29 mouse cellular contexts compared by ENCODE assay signal in the genomic region with DNA sequence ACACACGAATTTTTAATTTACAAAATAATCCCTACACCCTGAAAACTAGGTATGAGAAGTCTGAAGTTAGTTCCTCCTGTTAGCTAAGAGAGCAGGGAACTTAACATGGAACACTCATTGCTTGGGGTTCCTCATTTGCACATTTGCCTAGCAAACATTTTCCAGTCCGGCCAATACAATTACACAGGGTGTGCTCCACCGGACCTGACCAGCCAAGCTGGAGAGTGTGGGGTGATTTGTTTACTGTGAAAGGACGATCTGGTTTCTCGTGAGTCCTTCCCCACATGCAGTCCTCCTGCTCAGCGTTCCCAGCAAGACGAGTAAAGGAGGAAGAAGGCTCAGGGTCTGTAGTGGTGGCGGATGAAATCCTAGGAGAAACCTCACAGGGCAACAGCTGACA.
DNase-seq lines count a peak whose midpoint lies in the region; ATAC-seq and TF ChIP-seq lines count a peak whose summit lies in the region.
"Had no signal": no experiment of that assay in that cellular context is flagged by ENCODE, and none has a peak within 500 bp of the region (broad histone marks: within the 10 kb centered on the region; RNA-seq: fewer than 3 reads in every experiment).

No protein-coding gene starts in this region.

- no peak overlapping the region for H3K4me2 ChIP-seq in liver, embryonic 12.5 days
- no peak overlapping the region for H3K4me2 ChIP-seq in lung, postnatal 0 days (replicated peaks; ENCODE audit: low read depth, low read length)
- no peak overlapping the region for H3K4me2 ChIP-seq in CH12.LX (ENCODE audit: insufficient read depth, low read depth, poor library complexity, severe bottlenecking)
- H3K4me2 ChIP-seq: embryonic facial prominence, embryonic 12.5 days; forebrain, embryonic 15.5 days; heart, embryonic 11.5 days; hindbrain, embryonic 14.5 days; kidney, embryonic 15.5 days; limb, embryonic 13.5 days; midbrain, embryonic 15.5 days; neural tube, embryonic 15.5 days had no signal

- H3K27ac ChIP-seq in liver, adult 2 months (replicated peaks; ENCODE audit: insufficient read depth, low read depth, low read length): no peak overlapping the region
- no peak overlapping the region for H3K27ac ChIP-seq in liver, embryonic 12.5 days
- no peak overlapping the region for H3K27ac ChIP-seq in lung, postnatal 0 days (ENCODE audit: low read length)
- no peak overlapping the region for H3K27ac ChIP-seq in CH12.LX (ENCODE audit: insufficient read depth, low read depth)
- H3K27ac ChIP-seq: embryonic facial prominence, embryonic 12.5 days; forebrain, embryonic 15.5 days; hindbrain, embryonic 14.5 days; kidney, embryonic 15.5 days; limb, embryonic 13.5 days; midbrain, embryonic 10.5 days; midbrain, embryonic 15.5 days; neural tube, embryonic 15.5 days had no signal

- TF ChIP-seq POLR2A in liver, adult 2 months (IDR thresholded peaks at IDR 0.05; ENCODE audit: extremely low read depth, insufficient read depth, low read length): no peak
- no peak for TF ChIP-seq POLR2A in CH12.LX (IDR thresholded peaks at IDR 0.05; ENCODE audit: low read depth, low read length)

- no peak for TF ChIP-seq EP300 in lung, postnatal 0 days (IDR thresholded peaks at IDR 0.05)
- TF ChIP-seq EP300 in CH12.LX (IDR thresholded peaks at IDR 0.05; ENCODE audit: low read length): no peak

- no peak overlapping the region for H3K4me3 ChIP-seq in liver, adult 2 months (ENCODE audit: insufficient read depth, low read depth, low read length)
- no peak overlapping the region for H3K4me3 ChIP-seq in liver, embryonic 12.5 days
- no peak overlapping the region for H3K4me3 ChIP-seq in lung, postnatal 0 days (ENCODE audit: low read depth, low read length)
- H3K4me3 ChIP-seq in CH12.LX (replicated peaks in 1 of 3; ENCODE audit: low read depth in 2 of 3, low read length in 2 of 3, poor library complexity in 1 of 3): no peak overlapping the region
- H3K4me3 ChIP-seq: embryonic facial prominence, embryonic 12.5 days; forebrain, embryonic 15.5 days; kidney, embryonic 15.5 days; limb, embryonic 13.5 days; midbrain, embryonic 10.5 days; midbrain, embryonic 15.5 days; neural tube, embryonic 15.5 days had no signal

- no peaks in the 10 kb centered on the region for H3K36me3 ChIP-seq in liver, adult 2 months (ENCODE audit: control insufficient read depth, insufficient read depth, low read length)
- H3K36me3 ChIP-seq in liver, embryonic 12.5 days: no peaks in the 10 kb centered on the region
- H3K36me3 ChIP-seq in lung, postnatal 0 days (ENCODE audit: insufficient read depth, low read length): no peaks in the 10 kb centered on the region
- peaks cover 18 to 44% of the 10 kb centered on the region in 2 experiments for H3K36me3 ChIP-seq in CH12.LX (replicated peaks in 1 of 2; ENCODE audit: control insufficient read depth in 1 of 2, insufficient read depth in 1 of 2, low read length in 1 of 2)
- H3K36me3 ChIP-seq: embryonic facial prominence, embryonic 12.5 days; forebrain, embryonic 15.5 days; kidney, embryonic 15.5 days; limb, embryonic 13.5 days; midbrain, embryonic 10.5 days; midbrain, embryonic 15.5 days; neural tube, embryonic 15.5 days had no signal

- WGBS in liver, adult 2 months: 65% methylated on average over 8 of the region's 8 CpGs
- 41% methylated on average over 8 of the region's 8 CpGs for WGBS in liver, embryonic 12.5 days (ENCODE audit: insufficient replicate concordance)
- 31% methylated on average over 8 of the region's 8 CpGs for WGBS in lung, postnatal 0 days

- in situ Hi-C loops in CH12.LX (cut with MboI; ENCODE audit: low pct_ligation_motif_present, low pct_unique_long_range_greater_than_20kb, low sequenced_read_pairs): no loop called here

- no peak for TF ChIP-seq RAD21 in CH12.LX (IDR thresholded peaks at IDR 0.05; ENCODE audit: low read depth, low read length)

- dilution Hi-C loops in CH12.LX (cut with MboI; ENCODE audit: extremely low pct_ligation_motif_present, extremely low pct_unique_long_range_greater_than_20kb, low sequenced_read_pairs): no loop called here

- H3K9ac ChIP-seq in liver, adult 2 months (ENCODE audit: low read depth, low read length): no peak overlapping the region
- no peak overlapping the region for H3K9ac ChIP-seq in liver, embryonic 12.5 days
- H3K9ac ChIP-seq in lung, postnatal 0 days (replicated peaks; ENCODE audit: low read depth): no peak overlapping the region
- H3K9ac ChIP-seq in CH12.LX (ENCODE audit: insufficient read depth, low read depth): no peak overlapping the region
- H3K9ac ChIP-seq: embryonic facial prominence, embryonic 12.5 days; forebrain, embryonic 15.5 days; hindbrain, embryonic 14.5 days; kidney, embryonic 15.5 days; limb, embryonic 13.5 days; midbrain, embryonic 15.5 days; neural tube, embryonic 15.5 days had no signal

- H3K79me2 ChIP-seq in liver, adult 2 months (ENCODE audit: control insufficient read depth, insufficient read depth, low read length): no peaks in the 10 kb centered on the region
- no peaks in the 10 kb centered on the region for H3K79me2 ChIP-seq in CH12.LX (replicated peaks; ENCODE audit: control insufficient read depth, extremely low read depth, insufficient read depth, poor library complexity, severe bottlenecking)

- no peak for TF ChIP-seq CTCF in liver, adult 2 months (IDR thresholded peaks at IDR 0.05; ENCODE audit: low read depth, low read length)
- no peak for TF ChIP-seq CTCF in lung, postnatal 0 days (IDR thresholded peaks at IDR 0.05)
- TF ChIP-seq CTCF in CH12.LX (conservative IDR thresholded peaks at IDR 0.05 in 1 of 2, IDR thresholded peaks at IDR 0.05 in 1 of 2; ENCODE audit: low read depth in 2 of 2, low read length in 2 of 2): no peak

- H3K27me3 ChIP-seq in liver, adult 2 months (ENCODE audit: control insufficient read depth, insufficient read depth, low read length): no peaks in the 10 kb centered on the region
- no peaks in the 10 kb centered on the region for H3K27me3 ChIP-seq in liver, embryonic 12.5 days (replicated peaks)
- no peaks in the 10 kb centered on the region for H3K27me3 ChIP-seq in lung, postnatal 0 days (replicated peaks; ENCODE audit: insufficient read depth, low read length)
- no peaks in the 10 kb centered on the region for H3K27me3 ChIP-seq in CH12.LX (replicated peaks)
- H3K27me3 ChIP-seq: embryonic facial prominence, embryonic 12.5 days; forebrain, embryonic 15.5 days; kidney, embryonic 15.5 days; limb, embryonic 13.5 days; midbrain, embryonic 15.5 days; neural tube, embryonic 15.5 days had no signal

- DNase-seq in liver, adult 2 months (ENCODE audit: extremely low read depth, low read depth, low spot score): peak; percentile 44
- peak; percentile 53 for DNase-seq in lung, postnatal 0 days (ENCODE audit: low spot score)
- no peak for DNase-seq in lung, adult 18-20 months
- DNase-seq in CH12.LX (ENCODE audit: extremely low read depth) (peak; percentile 34), adipocyte (ENCODE audit: low spot score) (no peak)
- DNase-seq: adrenal gland, postnatal 10 days; B cell, adult 2 months; cerebellum, adult 11-12 months; cerebellum, adult 9-11 months; embryo, embryonic 11 days; gastrocnemius, postnatal 25 days; heart, postnatal 36 days; kidney, postnatal 4 days; retina, postnatal 1 day; right cerebral cortex, postnatal 14 days; thymus, postnatal 4 days had no signal

- no peak for ATAC-seq in liver, embryonic 12.5 days
- peak; percentile 28; the same call in 1 of the 2 replicates for ATAC-seq in lung, postnatal 0 days
- ATAC-seq in megakaryocyte, adult 5-6 weeks (ENCODE audit: poor library complexity, severe bottlenecking): peak; percentile 35; the same call in 1 of the 2 replicates
- ATAC-seq: activated CD4-positive, CD25-positive, alpha-beta regulatory T cell, adult 4 months; forebrain, embryonic 15.5 days; intestine, postnatal 0 days; midbrain, embryonic 15.5 days had no signal

- H3K9me3 ChIP-seq in liver, embryonic 12.5 days (replicated peaks): no peaks in the 10 kb centered on the region
- H3K9me3 ChIP-seq in lung, postnatal 0 days (ENCODE audit: low read length): no peaks in the 10 kb centered on the region
- no peaks in the 10 kb centered on the region for H3K9me3 ChIP-seq in CH12.LX (replicated peaks; ENCODE audit: low read length)
- H3K9me3 ChIP-seq: embryonic facial prominence, embryonic 12.5 days; forebrain, embryonic 15.5 days; kidney, embryonic 15.5 days; limb, embryonic 13.5 days; midbrain, embryonic 10.5 days; midbrain, embryonic 15.5 days; neural tube, embryonic 15.5 days had no signal

- H3K4me1 ChIP-seq in liver, adult 2 months (ENCODE audit: control insufficient read depth, insufficient read depth, low read length): peaks cover under 1% of the 10 kb centered on the region; the same call in 1 of the 2 replicates
- H3K4me1 ChIP-seq in liver, embryonic 12.5 days: no peaks in the 10 kb centered on the region
- H3K4me1 ChIP-seq in lung, postnatal 0 days (ENCODE audit: insufficient read depth, low read depth, low read length): no peaks in the 10 kb centered on the region; the same call in 1 of the 2 replicates
- H3K4me1 ChIP-seq in CH12.LX (ENCODE audit: control insufficient read depth in 1 of 2, insufficient read depth in 2 of 2): peaks cover 6 to 52% of the 10 kb centered on the region in 2 experiments; a peak in 3 of 4 replicates
- H3K4me1 ChIP-seq: forebrain, embryonic 15.5 days; midbrain, embryonic 10.5 days; midbrain, embryonic 15.5 days had no signal

TF ChIP-seq in CH12.LX, 34 proteins besides CTCF, POLR2A, EP300 and RAD21:
- TF ChIP-seq ELF1 (IDR thresholded peaks at IDR 0.05; ENCODE audit: low read depth, low read length): no peak
- TF ChIP-seq ZC3H11A (IDR thresholded peaks at IDR 0.05; ENCODE audit: low read depth, low read length): no peak
- TF ChIP-seq SIN3A (IDR thresholded peaks at IDR 0.05; ENCODE audit: low read length): no peak
- TF ChIP-seq MAZ (IDR thresholded peaks at IDR 0.05; ENCODE audit: low read depth, low read length): no peak
- TF ChIP-seq MEF2A (IDR thresholded peaks at IDR 0.05; ENCODE audit: borderline replicate concordance, low read depth, low read length): no peak
- no peak for TF ChIP-seq JUN (IDR thresholded peaks at IDR 0.05; ENCODE audit: insufficient read depth, low read depth, low read length)
- no peak for TF ChIP-seq UBTF (IDR thresholded peaks at IDR 0.05; ENCODE audit: low read depth, low read length)
- no peak for TF ChIP-seq JUND (conservative IDR thresholded peaks at IDR 0.05; ENCODE audit: low read depth, low read length)
- no peak for TF ChIP-seq MXI1 (IDR thresholded peaks at IDR 0.05; ENCODE audit: low read depth, low read length)
- TF ChIP-seq NRF1 (IDR thresholded peaks at IDR 0.05; ENCODE audit: low read depth, low read length): no peak

Comparison
In these comparisons a context has a peak if more than half of its experiments do, and no peak if none do; other contexts are left out.
1. DNase-seq: peak in liver, adult 2 months (single experiment), lung, postnatal 0 days (single experiment) and CH12.LX (single experiment); none in lung, adult 18-20 months (0 of 2) and adipocyte (single experiment).